Mouse (Mus musculus) gastrocnemius, adult 2 months (tissue): ENCODE measurements around the gene Gm17387. TPM values are rescaled to one million over a fixed set of nuclear protein-coding genes. Genes with fewer than 3 reads are reported as not detected.

Experiments used
- DNase-seq: peaks from one replicate; pipeline ENCODE4 v3.0.0; 2022
- H3K27ac ChIP-seq: fragments of 200-600 bp; 2 replicates; pipeline ENCODE4 v1.8.1; 2022; ENCODE audit warnings: mild to moderate bottlenecking
- H3K4me3 ChIP-seq: fragments of 200-600 bp; 2 replicates; pipeline ENCODE4 v1.8.1; 2022; ENCODE audit warnings: mild to moderate bottlenecking, moderate library complexity
- CTCF ChIP-seq: fragments of 200-600 bp; IDR thresholded peaks from 2 replicates; pipeline ENCODE4 v1.8.1; 2022; ENCODE audit warnings: antibody characterized with exemption, mild to moderate bottlenecking, moderate library complexity
- intact Hi-C: fragments of 180-260 bp; cut with DNase I; formaldehyde crosslinking; loops from one replicate; pipeline ENCODE4 v1.15.1; 2025
- long read RNA-seq, 2 experiments: library from polyadenylated mRNA; stranded (forward); transcript quantifications; one replicate each; pipeline ENCODE4 v2.0.0; 2021
- total RNA-seq, 2 experiments: library from RNA; stranded (reverse); gene quantifications; 2 replicates each; pipeline ENCODE4 v1.2.3; 2021

Gm17387 gene
- total RNA-seq = not detected
- long read RNA-seq, experiment 1 = 0 reads
- long read RNA-seq, experiment 2 = 0 reads

DNA sequence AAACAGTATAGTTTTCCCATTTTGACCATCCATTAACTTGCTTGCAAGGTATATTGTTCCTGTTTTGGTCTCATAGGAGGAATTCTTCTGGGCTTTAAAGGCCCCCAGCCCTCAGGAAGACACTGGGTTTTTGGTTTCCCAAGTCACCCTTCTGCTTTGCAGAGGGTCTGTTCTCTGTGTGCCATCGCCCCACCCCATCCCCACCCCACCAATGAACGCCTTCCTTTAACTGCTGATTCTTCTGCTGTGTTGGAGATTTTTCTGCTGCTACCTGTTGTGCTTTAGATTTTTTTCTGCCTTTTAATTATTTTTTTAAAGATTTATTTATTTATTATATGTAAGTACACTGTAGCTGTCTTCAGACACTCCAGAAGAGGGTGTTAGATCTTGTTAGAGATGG is at the start of gene Gm17387:
TSS of gene Gm17387 (plus strand) at position 301 of the 400 bp plus-strand sequence.
- TF ChIP-seq CTCF = no peak
- intact Hi-C loops = no loop called here
- no peak within 1 kb of the TSS for H3K27ac ChIP-seq
- no peak for DNase-seq
- H3K4me3 ChIP-seq = no peak within 1 kb of the TSS

- DNase-seq = no peak
- no peak overlapping the region for H3K4me3 ChIP-seq
- no peak for TF ChIP-seq CTCF
- intact Hi-C loops = no loop called here
- no peak overlapping the region for H3K27ac ChIP-seq
These were observed 47.2 kb upstream of the Gm17387 start for GRCm38 (mm10) chr7:140981704-140982103.

DNA sequence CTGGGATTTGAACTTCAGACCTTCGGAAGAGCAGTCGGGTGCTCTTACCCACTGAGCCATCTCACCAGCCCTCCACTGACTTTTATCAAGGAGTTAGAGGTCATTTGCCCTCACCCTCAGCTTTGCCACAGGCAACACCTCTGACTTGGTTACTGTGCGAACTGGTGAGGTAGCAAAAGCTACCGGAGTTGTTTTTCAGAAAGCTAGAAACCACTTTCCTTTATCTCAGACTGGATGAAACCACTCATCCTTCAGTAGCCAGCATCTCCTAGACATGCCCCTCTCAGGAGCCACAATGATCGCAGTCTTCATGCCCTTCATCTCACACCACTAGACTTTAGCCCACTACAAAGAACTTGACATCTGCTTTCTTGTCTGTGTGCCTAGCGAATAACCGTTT is 46.0 kb upstream of the Gm17387 start:
- H3K27ac ChIP-seq = no peak overlapping the region
- no peak for DNase-seq
- TF ChIP-seq CTCF = no peak
- no peak overlapping the region for H3K4me3 ChIP-seq
- intact Hi-C loops = no loop called here

- Histone ChIP-seq H3K27ac (no peak overlapping the region), H3K4me3 (no peak overlapping the region)
- intact Hi-C loops = no loop called here
- no peak for TF ChIP-seq CTCF
- DNase-seq = no peak
These were observed 41.5 kb upstream of the Gm17387 start for GRCm38 (mm10) chr7:140987182-140988138.

- intact Hi-C loops = no loop called here
- no peak for DNase-seq
- Histone ChIP-seq H3K4me3 (no peak overlapping the region), H3K27ac (no peak overlapping the region)
- no peak for TF ChIP-seq CTCF
These were observed 39.9 kb upstream of the Gm17387 start for GRCm38 (mm10) chr7:140989022-140989421.

DNA sequence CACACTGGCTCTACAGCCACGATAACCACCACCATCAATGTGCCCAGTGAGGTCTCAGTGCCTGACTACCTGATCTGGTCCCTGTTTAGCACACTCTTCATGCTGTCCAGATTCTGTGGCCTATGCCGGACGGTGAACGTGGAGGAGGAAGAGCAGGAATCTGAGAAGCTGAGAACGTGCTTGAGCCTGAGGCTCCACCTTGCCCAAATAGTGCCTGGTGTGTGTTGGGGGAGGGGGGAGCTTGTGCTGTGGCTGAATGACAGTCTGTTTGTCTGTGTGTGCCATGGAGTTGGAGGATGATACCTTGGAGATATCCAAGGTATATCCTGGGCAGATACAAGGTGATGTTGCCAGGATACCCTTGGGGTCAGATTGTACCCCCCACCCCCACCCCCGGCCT is 38.7 kb upstream of the Gm17387 start:
- no peak overlapping the region for H3K27ac ChIP-seq
- no peak for TF ChIP-seq CTCF
- intact Hi-C loops = no loop called here

DNA sequence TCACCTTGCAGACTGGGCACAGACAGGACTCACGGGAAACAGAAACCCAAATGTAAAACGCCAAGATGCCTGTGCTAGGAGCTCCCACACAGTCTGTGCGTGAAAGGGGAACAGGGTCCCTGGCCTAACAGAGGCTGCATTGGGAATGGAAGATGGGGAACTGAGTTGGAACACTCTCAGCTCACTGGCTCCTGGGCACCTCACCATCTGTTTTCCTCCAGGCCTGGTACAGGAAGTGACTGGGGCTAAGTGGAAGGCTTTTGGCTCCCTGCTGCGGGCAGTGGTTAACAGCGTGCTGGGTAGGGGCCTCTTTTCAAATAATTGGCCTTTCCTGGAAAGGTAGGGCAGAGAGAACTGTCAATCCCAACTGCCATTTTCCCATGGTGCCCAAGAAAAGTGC is 38.3 kb upstream of the Gm17387 start:
- intact Hi-C loops = no loop called here
- H3K4me3 ChIP-seq = no peak overlapping the region
- DNase-seq = no peak
- TF ChIP-seq CTCF = no peak
- H3K27ac ChIP-seq = no peak overlapping the region

More for the DNA sequence above, 38.7 kb upstream of the Gm17387 start:
- no peak overlapping the region for H3K4me3 ChIP-seq
- no peak for DNase-seq

DNA sequence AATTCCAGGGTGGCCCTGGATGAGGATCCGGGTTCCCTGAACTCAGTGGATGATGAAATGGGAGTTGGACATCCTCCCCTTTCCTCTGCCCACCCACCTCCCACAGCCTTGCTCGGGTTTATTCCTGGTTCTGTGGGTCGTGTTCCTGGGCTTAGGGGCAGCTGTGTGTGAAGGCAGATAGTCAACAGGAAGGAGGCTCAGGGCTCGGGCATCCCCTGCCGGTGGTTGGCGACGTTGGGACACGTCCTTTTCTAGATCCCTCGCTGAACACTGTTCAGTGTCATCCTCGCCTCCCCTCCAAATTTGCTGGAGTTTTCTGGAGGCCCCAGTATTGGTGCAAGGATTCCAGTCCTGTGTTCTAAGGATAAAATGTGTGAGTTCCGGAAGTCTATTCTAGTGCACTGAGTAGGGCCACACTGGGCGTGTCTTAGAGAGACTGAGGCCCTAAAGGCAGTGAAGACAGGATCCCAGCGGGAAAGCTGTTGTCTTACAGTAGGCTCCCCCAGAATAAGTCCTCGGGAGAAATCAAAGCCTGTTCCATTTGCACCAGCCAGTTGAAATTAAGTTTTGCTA is 37.7 kb upstream of the Gm17387 start:
- H3K4me3 ChIP-seq = no peak overlapping the region
- no peak for DNase-seq
- H3K27ac ChIP-seq = no peak overlapping the region
- intact Hi-C loops = no loop called here
- TF ChIP-seq CTCF = no peak

GRCm38 (mm10) chr7:140997817-140998216 is 31.1 kb upstream of the Gm17387 start:
- intact Hi-C loops = no loop called here
- DNase-seq = no peak
- TF ChIP-seq CTCF = no peak
- H3K4me3 ChIP-seq = no peak overlapping the region
- no peak overlapping the region for H3K27ac ChIP-seq

DNA sequence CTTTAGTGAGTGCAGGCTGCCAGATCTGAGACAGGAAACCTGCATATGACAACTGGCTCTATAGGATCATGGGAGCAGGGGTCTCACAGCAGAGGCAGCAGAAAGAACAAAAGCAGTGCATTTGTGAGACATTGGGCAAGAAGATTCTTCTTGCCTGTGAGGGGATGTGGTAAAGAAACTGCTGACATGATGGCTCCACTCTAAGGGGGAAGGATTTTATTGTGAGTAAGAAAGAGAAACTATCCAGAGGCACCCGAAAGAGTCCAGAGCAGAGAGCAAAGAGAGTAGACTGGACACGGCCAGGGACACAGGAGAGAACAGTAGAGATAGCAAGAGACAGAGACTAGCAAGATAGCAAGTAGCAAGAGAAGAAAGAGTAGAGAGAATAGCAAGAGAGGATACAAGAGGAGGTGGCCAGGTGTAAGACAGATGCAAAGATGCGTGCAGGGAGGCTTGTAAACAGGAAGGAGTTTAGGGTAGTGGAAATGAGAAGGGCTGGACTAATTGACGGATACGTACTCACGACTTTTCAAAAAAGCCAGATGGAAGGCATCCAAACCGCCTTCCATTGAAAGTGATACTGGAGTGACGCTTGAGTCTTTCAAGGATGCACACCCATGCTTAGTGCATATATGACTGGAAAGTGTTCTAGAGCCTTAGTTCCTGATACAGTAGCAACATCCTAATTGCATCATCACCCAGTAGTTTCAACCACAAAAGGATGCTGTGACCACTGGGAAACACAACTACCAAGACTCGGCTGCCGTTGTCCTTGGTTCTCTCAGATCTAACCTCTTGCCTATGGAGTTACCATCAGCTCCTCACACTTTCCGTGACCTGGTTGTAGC is 29.9 kb upstream of the Gm17387 start:
- H3K27ac ChIP-seq = no peak overlapping the region
- intact Hi-C loops = no loop called here
- DNase-seq = no peak
- TF ChIP-seq CTCF = no peak
- no peak overlapping the region for H3K4me3 ChIP-seq

- Histone ChIP-seq H3K27ac (no peak overlapping the region), H3K4me3 (no peak overlapping the region)
- intact Hi-C loops = no loop called here
- DNase-seq = no peak
- TF ChIP-seq CTCF = no peak
These were observed 27.8 kb upstream of the Gm17387 start for GRCm38 (mm10) chr7:141000881-141001708.
